Mouse (Mus musculus) brain, adult 2 months (tissue): ENCODE data around the gene Ffar3.
A peak's percentile ranks its signal among the peaks of the same experiment; 100 is the strongest.

Experiments
- DNase-seq: peaks from one replicate; pipeline ENCODE4 v3.0.0; 2011; ENCODE audit warnings: low read depth, low spot score

The Ffar3 gene

GRCm38 (mm10) chr7:30856078-30856477 is at the start of gene Ffar3:
Gene Ffar3, minus strand, starts transcription at chr7:30856178.
- no peak for DNase-seq

GRCm38 (mm10) chr7:30904042-30904441 is 48.1 kb upstream of the Ffar3 start:
- DNase-seq = peak; percentile 27

- DNase-seq = no peak
Measured at GRCm38 (mm10) chr7:30895217-30895616, 39.2 kb upstream of the Ffar3 start.

GRCm38 (mm10) chr7:30892515-30892914 is 36.5 kb upstream of the Ffar3 start:
- DNase-seq = no peak

GRCm38 (mm10) chr7:30891746-30892145 is 35.8 kb upstream of the Ffar3 start:
- no peak for DNase-seq

- no peak for DNase-seq
Measured at GRCm38 (mm10) chr7:30890681-30891080, 34.7 kb upstream of the Ffar3 start.

GRCm38 (mm10) chr7:30888786-30889185 is 32.8 kb upstream of the Ffar3 start:
- DNase-seq = no peak

GRCm38 (mm10) chr7:30887568-30888188 is 31.7 kb upstream of the Ffar3 start:
- DNase-seq = no peak

GRCm38 (mm10) chr7:30886852-30887251 is 30.9 kb upstream of the Ffar3 start:
- no peak for DNase-seq

GRCm38 (mm10) chr7:30884047-30884446 is 28.1 kb upstream of the Ffar3 start:
- no peak for DNase-seq

- no peak for DNase-seq
Measured at GRCm38 (mm10) chr7:30881367-30881766, 25.4 kb upstream of the Ffar3 start.

GRCm38 (mm10) chr7:30880176-30880575 is 24.2 kb upstream of the Ffar3 start, which contains the start of gene Cd22:
Gene Cd22, minus strand, starts transcription at chr7:30880342.
- DNase-seq = no peak

- no peak for DNase-seq
Measured at GRCm38 (mm10) chr7:30878950-30879349, 23.0 kb upstream of the Ffar3 start.

GRCm38 (mm10) chr7:30873083-30873482 is 17.1 kb upstream of the Ffar3 start:
- peak; percentile 82 for DNase-seq

- no peak for DNase-seq
Measured at GRCm38 (mm10) chr7:30863386-30863785, 7.4 kb upstream of the Ffar3 start.

- DNase-seq = no peak
Measured at GRCm38 (mm10) chr7:30861464-30861863, 5.5 kb upstream of the Ffar3 start, which contains the start of gene Ffar1. Gene Ffar1, minus strand, starts transcription at chr7:30861564.

GRCm38 (mm10) chr7:30859635-30860402 is 3.8 kb upstream of the Ffar3 start:
- peak; percentile 77 for DNase-seq

- peak; percentile 85 for DNase-seq
Measured at GRCm38 (mm10) chr7:30859290-30859634, 3.3 kb upstream of the Ffar3 start.

GRCm38 (mm10) chr7:30857746-30858145 is 1.8 kb upstream of the Ffar3 start:
- peak; percentile 4 for DNase-seq

GRCm38 (mm10) chr7:30851421-30851820 is 4.6 kb downstream of the Ffar3 start:
- DNase-seq = no peak

- DNase-seq = no peak
Measured at GRCm38 (mm10) chr7:30847934-30848333, 8.0 kb downstream of the Ffar3 start.

- DNase-seq = no peak
Measured at GRCm38 (mm10) chr7:30847386-30847785, 8.6 kb downstream of the Ffar3 start.

GRCm38 (mm10) chr7:30846505-30847053 is 9.4 kb downstream of the Ffar3 start:
- no peak for DNase-seq
